Comparison of ENCODE assay signal across 9 mouse cellular contexts in genomic region chr8:117334748-117335393, GRCm38 (mm10).
A peak's percentile ranks its signal among the peaks of the same experiment; 100 is the strongest.
DNase-seq lines count a peak whose midpoint lies in the region; ATAC-seq lines count a peak whose summit lies in the region.
"Had no signal": no experiment of that assay in that cellular context is flagged by ENCODE, and none has a peak within 500 bp of the region (broad histone marks: within the 10 kb centered on the region; RNA-seq: fewer than 3 reads in every experiment).

No protein-coding gene starts in this region.

- 0 out of 2 replicates have a peak, but pooled peaks have one; percentile 44 for ATAC-seq in heart, embryonic 11.5 days (replicated peaks; ENCODE audit: insufficient number of reproducible peaks, low FRiP score, low TSS enrichment)
- 0 out of 2 replicates have a peak, but pooled peaks have one; percentile 47 for ATAC-seq in midbrain, embryonic 12.5 days (ENCODE audit: low FRiP score, low read depth)

- intact Hi-C loops in heart, postnatal 25 days (cut with DNase I), result loop anchor here (5.0 kb wide), 1 partner anchor 42 kb away; no protein-coding TSS in a partner anchor
- intact Hi-C loops in left cerebral cortex, postnatal 4 days (cut with DNase I), result no loop called here

- WGBS in heart, embryonic 11.5 days (ENCODE audit: insufficient replicate concordance), result 45% methylated on average over 14 of the region's 14 CpGs
- WGBS in forebrain, embryonic 10.5 days, result 62% methylated on average over 14 of the region's 14 CpGs
- WGBS in midbrain, embryonic 12.5 days, result 53% methylated on average over 14 of the region's 14 CpGs

- H3K4me2 ChIP-seq in heart, embryonic 11.5 days, result no peak overlapping the region
- no peak overlapping the region for H3K4me2 ChIP-seq in midbrain, embryonic 12.5 days (replicated peaks)

- H3K27me3 ChIP-seq in heart, embryonic 11.5 days (ENCODE audit: control insufficient read depth, insufficient read depth, low read length), result no peaks in the 10 kb centered on the region
- no peaks in the 10 kb centered on the region for H3K27me3 ChIP-seq in forebrain, embryonic 10.5 days (ENCODE audit: poor library complexity, severe bottlenecking)
- H3K27me3 ChIP-seq in midbrain, embryonic 12.5 days, result no peaks in the 10 kb centered on the region

- H3K4me1 ChIP-seq in heart, embryonic 11.5 days (ENCODE audit: control insufficient read depth, insufficient read depth, low read length), result peaks cover 42% of the 10 kb centered on the region
- peaks cover 65% of the 10 kb centered on the region for H3K4me1 ChIP-seq in forebrain, embryonic 10.5 days
- H3K4me1 ChIP-seq in midbrain, embryonic 12.5 days, result peaks cover 54% of the 10 kb centered on the region

- no peak for DNase-seq in heart, postnatal 25 days (ENCODE audit: low spot score)
- no peak for DNase-seq in forebrain, embryonic 10.5 days (ENCODE audit: extremely low spot score, low spot score)
- peak; percentile 85 for DNase-seq in kidney, adult 9 months
- no peak for DNase-seq in B cell, adult 2 months
- DNase-seq in left cerebral cortex, postnatal 4 days, result no peak
- DNase-seq in cerebellum, postnatal 4 days (ENCODE audit: low spot score in 2 of 2), result no peak

- no peaks in the 10 kb centered on the region for H3K36me3 ChIP-seq in heart, embryonic 11.5 days (ENCODE audit: control insufficient read depth, insufficient read depth, low read length)
- no peaks in the 10 kb centered on the region for H3K36me3 ChIP-seq in forebrain, embryonic 10.5 days (replicated peaks)
- H3K36me3 ChIP-seq in midbrain, embryonic 12.5 days, result no peaks in the 10 kb centered on the region

- no peaks in the 10 kb centered on the region for H3K9me3 ChIP-seq in heart, embryonic 11.5 days (replicated peaks; ENCODE audit: control insufficient read depth, low read length)
- H3K9me3 ChIP-seq in forebrain, embryonic 10.5 days, result no peaks in the 10 kb centered on the region
- H3K9me3 ChIP-seq in midbrain, embryonic 12.5 days, result no peaks in the 10 kb centered on the region
- H3K9me3 ChIP-seq: G1E had no signal

- peak overlapping the region; percentile 54; the same call in 1 of the 2 replicates for H3K27ac ChIP-seq in heart, embryonic 11.5 days (ENCODE audit: low read depth, low read length)
- H3K27ac ChIP-seq in forebrain, embryonic 10.5 days, result peak overlapping the region; percentile 77
- 0 out of 2 replicates have a peak overlapping the region, but pooled peaks have one; percentile 30 for H3K27ac ChIP-seq in midbrain, embryonic 12.5 days (replicated peaks)

- no peak overlapping the region for H3K4me3 ChIP-seq in heart, embryonic 11.5 days (ENCODE audit: low read depth, low read length)
- no peak overlapping the region for H3K4me3 ChIP-seq in forebrain, embryonic 10.5 days
- no peak overlapping the region for H3K4me3 ChIP-seq in midbrain, embryonic 12.5 days

- no peak overlapping the region for H3K9ac ChIP-seq in heart, embryonic 11.5 days (ENCODE audit: low read depth, low read length)
- no peak overlapping the region for H3K9ac ChIP-seq in midbrain, embryonic 12.5 days (replicated peaks)
